Mouse (Mus musculus) hindbrain, embryonic 16.5 days (tissue): ENCODE results near the gene Cst13. TPM values are rescaled to one million over a fixed set of nuclear protein-coding genes. Genes with fewer than 3 reads are reported as not detected.

Source experiments
- ATAC-seq: fragments of 200-750 bp; cut with Nextera tagmentation; 2 replicates; pipeline ENCODE4 v1.8.0; 2017; ENCODE audit warnings: moderate TSS enrichment, moderate library complexity
- H3K27ac ChIP-seq: fragments of 300-500 bp; sonication (generic); 2 replicates; pipeline ENCODE4 v1.5.1; 2014; ENCODE audit warnings: low read depth, mild to moderate bottlenecking, control low read depth, low read length, moderate library complexity
- H3K27me3 ChIP-seq: fragments of 300-500 bp; sonication (generic); replicated peaks from 2 replicates; pipeline ENCODE4 v1.6.1; 2014; ENCODE audit warnings: low read length; ENCODE audit not compliant: control insufficient read depth, insufficient read depth
- H3K36me3 ChIP-seq: fragments of 300-500 bp; sonication (generic); 2 replicates; pipeline ENCODE4 v1.6.1; 2014; ENCODE audit warnings: mild to moderate bottlenecking, low read length, moderate library complexity, mixed read lengths; ENCODE audit not compliant: control insufficient read depth, insufficient read depth
- H3K4me1 ChIP-seq: fragments of 300-500 bp; sonication (generic); 2 replicates; pipeline ENCODE4 v1.6.1; 2014; ENCODE audit warnings: low read depth, low read length; ENCODE audit not compliant: control insufficient read depth, insufficient read depth
- H3K4me2 ChIP-seq: fragments of 300-500 bp; sonication (generic); 2 replicates; pipeline ENCODE4 v1.6.1; 2014; ENCODE audit warnings: mild to moderate bottlenecking, low read length, control low read depth, moderate library complexity
- H3K4me3 ChIP-seq: fragments of 300-500 bp; sonication (generic); 2 replicates; pipeline ENCODE4 v1.5.1; 2014; ENCODE audit warnings: mild to moderate bottlenecking, low read length, control low read depth, moderate library complexity
- H3K9ac ChIP-seq: fragments of 300-500 bp; sonication (generic); 2 replicates; pipeline ENCODE4 v1.6.1; 2014; ENCODE audit warnings: low read depth, mild to moderate bottlenecking, control low read depth, low read length, moderate library complexity
- H3K9me3 ChIP-seq: fragments of 300-500 bp; sonication (generic); 2 replicates; pipeline ENCODE4 v1.6.1; 2014; ENCODE audit warnings: mild to moderate bottlenecking, low read length, moderate library complexity; ENCODE audit not compliant: control insufficient read depth
- WGBS: fragments of 180-500 bp; shearing (Covaris S2); extraction: QIAGEN DNeasy Blood & Tissue Kit; methylation state at CpG from one replicate; pipeline ENCODE4 v1.1.7; 2014; 5-methylcytosine and 5-hydroxymethylcytosine counted together
- polyA plus RNA-seq: library from polyadenylated mRNA; unstranded; fragments of >200 nt; fragmentation: Nextera tagmentation; extraction: Ambion mirVana; gene quantifications from 2 replicates; pipeline ENCODE4 v1.2.1, GENCODE M21; 2015

The Cst13 gene
- polyA plus RNA-seq, 1 experiment from 2014 or later = not detected

- no peaks in the 10 kb centered on the region for H3K27me3 ChIP-seq
- H3K9ac ChIP-seq = no peak overlapping the region
- WGBS = 93% methylated on average over 3 of the region's 3 CpGs
- H3K4me2 ChIP-seq = no peak overlapping the region
- ATAC-seq = no peak
- H3K36me3 ChIP-seq = peaks cover 12% of the 10 kb centered on the region
- H3K9me3 ChIP-seq = no peaks in the 10 kb centered on the region
- no peak overlapping the region for H3K27ac ChIP-seq
- peaks cover 23% of the 10 kb centered on the region for H3K4me1 ChIP-seq
- no peak overlapping the region for H3K4me3 ChIP-seq
These were observed 50.6 kb downstream of the Cst13 start for GRCm38 (mm10) chr2:148870526-148870925.

GRCm38 (mm10) chr2:148872860-148873259, 53.0 kb downstream of the Cst13 start:
- 79% methylated on average over 4 of the region's 4 CpGs for WGBS
- H3K4me2 ChIP-seq = peak overlapping the region; percentile 95
- peaks cover 26% of the 10 kb centered on the region for H3K4me1 ChIP-seq
- no peak for ATAC-seq
- H3K4me3 ChIP-seq = peak overlapping the region; percentile 97
- no peak overlapping the region for H3K9ac ChIP-seq
- H3K36me3 ChIP-seq = peaks cover 12% of the 10 kb centered on the region
- no peaks in the 10 kb centered on the region for H3K27me3 ChIP-seq
- H3K27ac ChIP-seq = no peak overlapping the region
- H3K9me3 ChIP-seq = no peaks in the 10 kb centered on the region

- ATAC-seq = peak; percentile 7; the same call in 1 of the 2 replicates
- H3K4me1 ChIP-seq = peaks cover 26% of the 10 kb centered on the region
- H3K9me3 ChIP-seq = no peaks in the 10 kb centered on the region
- H3K27ac ChIP-seq = 0 out of 2 replicates have a peak overlapping the region, but pooled peaks have one; percentile 17
- H3K9ac ChIP-seq = peak overlapping the region; percentile 95
- WGBS = 52% methylated on average over 3 of the region's 3 CpGs
- H3K4me3 ChIP-seq = peak overlapping the region; percentile 97
- H3K27me3 ChIP-seq = no peaks in the 10 kb centered on the region
- peaks cover 12% of the 10 kb centered on the region for H3K36me3 ChIP-seq
- peak overlapping the region; percentile 95 for H3K4me2 ChIP-seq
These were observed 54.3 kb downstream of the Cst13 start for GRCm38 (mm10) chr2:148874224-148874616.

- peak overlapping the region; percentile 89 for H3K27ac ChIP-seq
- H3K9ac ChIP-seq = peak overlapping the region; percentile 95
- H3K4me3 ChIP-seq = peak overlapping the region; percentile 97
- no peaks in the 10 kb centered on the region for H3K9me3 ChIP-seq
- H3K36me3 ChIP-seq = peaks cover 12% of the 10 kb centered on the region
- H3K27me3 ChIP-seq = no peaks in the 10 kb centered on the region
- H3K4me1 ChIP-seq = peaks cover 26% of the 10 kb centered on the region
- WGBS = under 1% methylated on average over 32 of the region's 34 CpGs
- peak overlapping the region; percentile 95 for H3K4me2 ChIP-seq
- peak; percentile 81 for ATAC-seq
These were observed 54.9 kb downstream of the Cst13 start for GRCm38 (mm10) chr2:148874617-148875334.

- peak within 1 kb of the TSS; percentile 95 for H3K4me2 ChIP-seq
- no peaks in the 10 kb centered on the region for H3K9me3 ChIP-seq
- peak within 1 kb of the TSS; percentile 89 for H3K27ac ChIP-seq
- H3K4me3 ChIP-seq = peak within 1 kb of the TSS; percentile 97
- H3K9ac ChIP-seq = peak within 1 kb of the TSS; percentile 95
- H3K4me1 ChIP-seq = peaks cover 26% of the 10 kb centered on the region
- no peaks in the 10 kb centered on the region for H3K27me3 ChIP-seq
- ATAC-seq = peak; percentile 96
- peaks cover 12% of the 10 kb centered on the region for H3K36me3 ChIP-seq
- 0% methylated on average over 12 of the region's 19 CpGs for WGBS
These were observed 55.5 kb downstream of the Cst13 start, which contains the start of gene Cst3 for GRCm38 (mm10) chr2:148875335-148875811. TSS of gene Cst3 (minus strand) at chr2:148875692.

- H3K4me1 ChIP-seq = peaks cover 24% of the 10 kb centered on the region
- WGBS = 64% methylated on average over 3 of the region's 3 CpGs
- no peak overlapping the region for H3K4me3 ChIP-seq
- H3K27ac ChIP-seq = no peak overlapping the region
- H3K4me2 ChIP-seq = no peak overlapping the region
- no peak for ATAC-seq
- H3K9ac ChIP-seq = no peak overlapping the region
- H3K9me3 ChIP-seq = no peaks in the 10 kb centered on the region
- no peaks in the 10 kb centered on the region; the same call in 1 of the 2 replicates for H3K36me3 ChIP-seq
- H3K27me3 ChIP-seq = no peaks in the 10 kb centered on the region
These were observed 57.3 kb downstream of the Cst13 start for GRCm38 (mm10) chr2:148877016-148877770.

GRCm38 (mm10) chr2:148878641-148879130, 58.8 kb downstream of the Cst13 start:
- Histone ChIP-seq H3K4me1 (peaks cover 12% of the 10 kb centered on the region), H3K9me3 (no peaks in the 10 kb centered on the region), H3K4me2 (no peak overlapping the region), H3K27ac (no peak overlapping the region), H3K36me3 (no peaks in the 10 kb centered on the region), H3K27me3 (no peaks in the 10 kb centered on the region), H3K4me3 (no peak overlapping the region), H3K9ac (no peak overlapping the region)
- ATAC-seq = no peak
- WGBS = 19% methylated on average over 2 of the region's 2 CpGs

GRCm38 (mm10) chr2:148879199-148879598, 59.3 kb downstream of the Cst13 start:
- Histone ChIP-seq H3K9ac (no peak overlapping the region), H3K9me3 (no peaks in the 10 kb centered on the region), H3K4me2 (no peak overlapping the region), H3K4me1 (peaks cover 7% of the 10 kb centered on the region), H3K27me3 (no peaks in the 10 kb centered on the region), H3K27ac (no peak overlapping the region), H3K36me3 (no peaks in the 10 kb centered on the region), H3K4me3 (no peak overlapping the region)
- ATAC-seq = no peak
- WGBS = 38% methylated on average over 1 of the region's 1 CpGs
